Comparison of ENCODE assay signal across 8 mouse cellular contexts in the genomic region with DNA sequence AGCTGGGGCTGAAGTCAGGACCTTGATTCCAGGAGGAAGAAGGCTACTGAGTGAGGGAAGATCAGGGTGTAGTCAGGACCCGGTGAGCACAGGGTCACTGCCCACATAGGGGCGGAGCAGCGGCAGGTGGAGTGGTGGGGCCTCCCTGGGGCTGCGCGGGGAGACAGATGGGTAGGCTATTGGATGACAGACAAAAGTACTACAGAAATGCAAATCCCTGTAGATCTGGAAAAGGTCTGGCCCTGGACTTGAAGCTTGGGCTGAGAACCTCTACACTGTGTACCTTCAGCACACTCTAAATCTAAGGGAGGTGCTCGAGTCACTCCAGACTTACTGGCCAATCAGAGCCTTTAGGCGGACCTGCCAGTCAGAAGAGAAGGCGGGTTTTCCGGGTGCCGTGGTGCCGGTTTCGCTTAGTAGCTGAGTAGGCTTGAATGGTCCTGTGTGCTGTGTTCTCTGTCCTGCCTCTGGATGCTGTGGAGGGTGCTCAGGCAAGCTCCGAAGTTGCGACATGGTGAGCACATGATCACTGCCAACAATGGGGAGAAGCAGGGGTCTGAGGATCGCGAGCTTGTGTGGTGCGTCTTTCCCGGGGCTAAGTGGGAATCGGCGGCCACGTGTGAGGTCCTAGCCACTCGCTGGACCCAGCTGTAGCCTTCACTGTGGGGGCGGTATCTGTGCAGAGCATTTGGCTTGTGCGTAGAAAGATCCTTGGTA. TPM values are rescaled to one million over a fixed set of nuclear protein-coding genes. Genes with fewer than 3 reads are reported as not detected.
DNase-seq lines count a peak whose midpoint lies in the region; ATAC-seq lines count a peak whose summit lies in the region.
"Not testable (repeated sequence)": the region's sequence is repeated elsewhere in the genome, so short reads cannot be mapped to it uniquely, and the experiment has no call there.

No protein-coding gene starts in this region.

- ATAC-seq in heart, embryonic 15.5 days (replicated peaks; ENCODE audit: insufficient number of reproducible peaks, insufficient read depth, low FRiP score, low read depth), result peak; percentile 91
- peak; percentile 97 for ATAC-seq in liver, embryonic 13.5 days (ENCODE audit: low read depth)
- ATAC-seq in stomach, embryonic 15.5 days (ENCODE audit: insufficient read depth, low FRiP score, low read depth), result peak; percentile 97

- peaks cover 21% of the 10 kb centered on the region for H3K9me3 ChIP-seq in forebrain, embryonic 10.5 days
- not testable (repeated sequence) for H3K9me3 ChIP-seq in heart, embryonic 15.5 days (replicated peaks); liver, embryonic 13.5 days (replicated peaks); stomach, embryonic 15.5 days

- peak overlapping the region; percentile 56 for H3K9ac ChIP-seq in heart, embryonic 15.5 days
- H3K9ac ChIP-seq in liver, embryonic 13.5 days, result peak overlapping the region; percentile 71
- H3K9ac ChIP-seq in stomach, embryonic 15.5 days, result not testable (repeated sequence)

- not testable (repeated sequence) for H3K4me1 ChIP-seq in forebrain, embryonic 10.5 days; heart, embryonic 15.5 days (replicated peaks); stomach, embryonic 15.5 days
- H3K4me1 ChIP-seq in liver, embryonic 13.5 days (replicated peaks), result peaks cover 18% of the 10 kb centered on the region

- peak; percentile 67 to 72 for DNase-seq in CD8-positive naive resting alpha-beta T cell, adult 2 months (ENCODE audit: low read depth in 2 of 2, low spot score in 2 of 2)
- DNase-seq in c-Kit-negative CD71-positive TER-119-positive erythroid progenitor cells, embryonic 14.5 days (ENCODE audit: low read depth, low spot score), result peak; percentile 45
- peak; percentile 72 for DNase-seq in forebrain, embryonic 10.5 days (ENCODE audit: extremely low spot score, low spot score)
- DNase-seq in kidney, postnatal 25 days, result peak; percentile 79 to 84
- peak; percentile 72 for DNase-seq in liver, embryonic 13.5 days
- DNase-seq in natural killer cell, adult 2 months (ENCODE audit: low spot score in 2 of 2), result peak; percentile 65 to 66

- H3K27me3 ChIP-seq in forebrain, embryonic 10.5 days (ENCODE audit: poor library complexity, severe bottlenecking); heart, embryonic 15.5 days; liver, embryonic 13.5 days; stomach, embryonic 15.5 days (replicated peaks): not testable (repeated sequence)

- peak overlapping the region; percentile 86 for H3K27ac ChIP-seq in forebrain, embryonic 10.5 days
- not testable (repeated sequence) for H3K27ac ChIP-seq in heart, embryonic 15.5 days
- H3K27ac ChIP-seq in liver, embryonic 13.5 days, result peak overlapping the region; percentile 9; the same call in 1 of the 2 replicates
- H3K27ac ChIP-seq in stomach, embryonic 15.5 days, result peak overlapping the region; percentile 26; the same call in 1 of the 2 replicates

- H3K4me3 ChIP-seq in forebrain, embryonic 10.5 days, result peak overlapping the region; percentile 61
- H3K4me3 ChIP-seq in heart, embryonic 15.5 days, result peak overlapping the region; percentile 65
- H3K4me3 ChIP-seq in liver, embryonic 13.5 days (replicated peaks), result peak overlapping the region; percentile 69
- H3K4me3 ChIP-seq in stomach, embryonic 15.5 days (replicated peaks), result peak overlapping the region; percentile 55

- peak overlapping the region; percentile 69 for H3K4me2 ChIP-seq in heart, embryonic 15.5 days
- peak overlapping the region; percentile 71 for H3K4me2 ChIP-seq in liver, embryonic 13.5 days
- peak overlapping the region; percentile 63 for H3K4me2 ChIP-seq in stomach, embryonic 15.5 days

- H3K36me3 ChIP-seq in forebrain, embryonic 10.5 days (replicated peaks), result peaks cover 23% of the 10 kb centered on the region
- H3K36me3 ChIP-seq in heart, embryonic 15.5 days; stomach, embryonic 15.5 days: not testable (repeated sequence)
- peaks cover 16% of the 10 kb centered on the region for H3K36me3 ChIP-seq in liver, embryonic 13.5 days

- under 1% methylated on average over 24 of the region's 24 CpGs for WGBS in forebrain, embryonic 10.5 days
- WGBS in heart, embryonic 15.5 days, result under 1% methylated on average over 24 of the region's 24 CpGs
- WGBS in liver, embryonic 13.5 days (ENCODE audit: insufficient replicate concordance), result 2% methylated on average over 24 of the region's 24 CpGs
- under 1% methylated on average over 24 of the region's 24 CpGs for WGBS in stomach, embryonic 15.5 days

RNA-seq across cellular contexts. Expression of a gene that starts 29.2 kb away (rescaled TPM):
- 21.1 and 21.5 TPM in 2 replicates for polyA plus RNA-seq in forebrain, embryonic 10.5 days (2016; fragmentation: Nextera tagmentation; extraction: Ambion mirVana)
- 17.9 and 18.6 TPM in 2 replicates for polyA plus RNA-seq in heart, embryonic 15.5 days (2015; fragmentation: Nextera tagmentation; extraction: Ambion mirVana)
- polyA plus RNA-seq in liver, embryonic 13.5 days (2015; fragmentation: Nextera tagmentation; extraction: Ambion mirVana), result 6.9 and 8.4 TPM in 2 replicates
- polyA plus RNA-seq in stomach, embryonic 15.5 days (2015; fragmentation: Nextera tagmentation; extraction: Ambion mirVana), result 19.1 and 20.9 TPM in 2 replicates
